Mouse (Mus musculus): ENCODE measurements at regions not wholly inside any gene's neighbourhood (a gene's known extent, or its start where the extent isn't known, plus 50 kb on each side); places are given as distances from the start of the nearest gene placed in this dataset.

GRCm38 (mm10) chr9:61476351-61476750, 104.2 kb downstream of the Tle3 start:
- no peak for ATAC-seq (replicated peaks; ENCODE audit: poor library complexity, severe bottlenecking)

GRCm38 (mm10) chr9:61470815-61471505, 98.8 kb downstream of the Tle3 start:
- ATAC-seq (replicated peaks; ENCODE audit: poor library complexity, severe bottlenecking): no peak

GRCm38 (mm10) chr9:61468897-61469509, 96.8 kb downstream of the Tle3 start:
- ATAC-seq (replicated peaks; ENCODE audit: poor library complexity, severe bottlenecking): no peak

GRCm38 (mm10) chr9:61468368-61468848, 96.2 kb downstream of the Tle3 start:
- ATAC-seq (replicated peaks; ENCODE audit: poor library complexity, severe bottlenecking): no peak
